Mouse (Mus musculus) MN1 (cell line): ENCODE results near the gene Aff1.

Source experiments
- DNase-seq: peaks from one replicate; pipeline ENCODE4 v3.0.0-alpha.2; 2016; ENCODE audit warnings: low spot score

The Aff1 gene

GRCm38 (mm10) chr5:103691624-103692530 lies at the start of gene Aff1:
Gene Aff1 (plus strand): TSS chr5:103692374.
- peak; percentile 82 for DNase-seq

- DNase-seq: no peak
Observed at GRCm38 (mm10) chr5:103644167-103644566, 48.0 kb upstream of the Aff1 start.

GRCm38 (mm10) chr5:103647320-103647719 lies 44.9 kb upstream of the Aff1 start:
- DNase-seq: no peak

- peak; percentile 19 for DNase-seq
Observed at GRCm38 (mm10) chr5:103654225-103654624, 37.9 kb upstream of the Aff1 start.

- no peak for DNase-seq
Observed at GRCm38 (mm10) chr5:103654780-103655179, 37.4 kb upstream of the Aff1 start.

GRCm38 (mm10) chr5:103655346-103656118 lies 36.6 kb upstream of the Aff1 start, which contains the start of gene 1700016H13Rik:
Gene 1700016H13Rik (minus strand): TSS chr5:103656010.
- DNase-seq: no peak

- DNase-seq: no peak
Observed at GRCm38 (mm10) chr5:103658921-103659320, 33.3 kb upstream of the Aff1 start.

GRCm38 (mm10) chr5:103659571-103659970 lies 32.6 kb upstream of the Aff1 start:
- peak; percentile 66 for DNase-seq

GRCm38 (mm10) chr5:103664932-103665331 lies 27.2 kb upstream of the Aff1 start:
- no peak for DNase-seq

- DNase-seq: no peak
Observed at GRCm38 (mm10) chr5:103665876-103666275, 26.3 kb upstream of the Aff1 start.

- no peak for DNase-seq
Observed at GRCm38 (mm10) chr5:103671858-103672257, 20.3 kb upstream of the Aff1 start.

- DNase-seq: no peak
Observed at GRCm38 (mm10) chr5:103673611-103674010, 18.6 kb upstream of the Aff1 start.

GRCm38 (mm10) chr5:103674482-103674881 lies 17.7 kb upstream of the Aff1 start:
- no peak for DNase-seq

GRCm38 (mm10) chr5:103676289-103676881 lies 15.8 kb upstream of the Aff1 start:
- no peak for DNase-seq

GRCm38 (mm10) chr5:103677894-103678293 lies 14.3 kb upstream of the Aff1 start:
- DNase-seq: no peak

- DNase-seq: no peak
Observed at GRCm38 (mm10) chr5:103678974-103679373, 13.2 kb upstream of the Aff1 start.

GRCm38 (mm10) chr5:103680381-103680780 lies 11.8 kb upstream of the Aff1 start:
- DNase-seq: peak; percentile 56

- no peak for DNase-seq
Observed at GRCm38 (mm10) chr5:103681824-103682223, 10.3 kb upstream of the Aff1 start.

GRCm38 (mm10) chr5:103689645-103690044 lies 2.5 kb upstream of the Aff1 start:
- DNase-seq: no peak

GRCm38 (mm10) chr5:103690190-103690589 lies 2.0 kb upstream of the Aff1 start:
- no peak for DNase-seq

- DNase-seq: no peak
Observed at GRCm38 (mm10) chr5:103691171-103691570, 1.0 kb upstream of the Aff1 start.

GRCm38 (mm10) chr5:103692531-103693040 lies 412 bp downstream of the Aff1 start:
- no peak for DNase-seq
